Mouse (Mus musculus): ENCODE measurements around the gene Smg6.

- no peak for TF ChIP-seq CTCF (IDR thresholded peaks at IDR 0.05; ENCODE audit: insufficient read depth, low read length)
- TF ChIP-seq POLR2A (IDR thresholded peaks at IDR 0.05; ENCODE audit: borderline replicate concordance, extremely low read depth, low read depth, low read length): no peak
Measured at GRCm38 (mm10) chr11:75201721-75202120, 276.1 kb downstream of the Smg6 start.

Measured in lung, adult 2 months (tissue).